ENCODE assay signal across 12 mouse cellular contexts in genomic region chr2:128388883-128389470, GRCm38 (mm10).
A peak's percentile ranks its signal among the peaks of the same experiment; 100 is the strongest.
DNase-seq lines count a peak whose midpoint lies in the region; ATAC-seq lines count a peak whose summit lies in the region.
"Had no signal": no experiment of that assay in that cellular context is flagged by ENCODE, and none has a peak within 500 bp of the region (broad histone marks: within the 10 kb centered on the region; RNA-seq: fewer than 3 reads in every experiment).

No protein-coding gene starts in this region.

- no peak overlapping the region for H3K4me2 ChIP-seq in kidney, embryonic 14.5 days (replicated peaks; ENCODE audit: low read depth, low read length)
- no peak overlapping the region for H3K4me2 ChIP-seq in midbrain, embryonic 16.5 days (ENCODE audit: low read length)

- no peak overlapping the region for H3K9ac ChIP-seq in kidney, embryonic 14.5 days (ENCODE audit: low read depth, low read length)
- no peak overlapping the region for H3K9ac ChIP-seq in midbrain, embryonic 16.5 days (ENCODE audit: low read depth, low read length)
- H3K9ac ChIP-seq: liver, embryonic 14.5 days had no signal

- no peaks in the 10 kb centered on the region for H3K36me3 ChIP-seq in kidney, embryonic 14.5 days (ENCODE audit: control insufficient read depth, insufficient read depth, low read length)
- no peaks in the 10 kb centered on the region for H3K36me3 ChIP-seq in midbrain, embryonic 10.5 days
- H3K36me3 ChIP-seq in midbrain, embryonic 16.5 days (ENCODE audit: control insufficient read depth, insufficient read depth, low read length): no peaks in the 10 kb centered on the region

- ATAC-seq in kidney, embryonic 14.5 days (ENCODE audit: low FRiP score, low TSS enrichment): no peak
- no peak for ATAC-seq in midbrain, embryonic 16.5 days
- ATAC-seq: forebrain, embryonic 16.5 days had no signal

- H3K4me3 ChIP-seq in kidney, embryonic 14.5 days (ENCODE audit: low read length): no peak overlapping the region
- no peak overlapping the region for H3K4me3 ChIP-seq in midbrain, embryonic 10.5 days
- H3K4me3 ChIP-seq in midbrain, embryonic 16.5 days (ENCODE audit: low read depth, low read length): no peak overlapping the region

- peak; percentile 56 to 65 for DNase-seq in cerebellum, postnatal 10 days
- DNase-seq in cerebellum, postnatal 36 days: no peak
- DNase-seq in kidney, postnatal 25 days: peak; percentile 54 to 70
- peak; percentile 16 for DNase-seq in midbrain, embryonic 10.5 days (ENCODE audit: low spot score)
- peak; percentile 53 for DNase-seq in induced T-regulatory cell, adult 2 months (ENCODE audit: low read depth)
- no peak for DNase-seq in right cerebral cortex, postnatal 14 days
- DNase-seq: thymus, adult 2 months had no signal

- H3K4me1 ChIP-seq in kidney, embryonic 14.5 days (ENCODE audit: control insufficient read depth, insufficient read depth, low read length): peaks cover 21% of the 10 kb centered on the region
- peaks cover 66% of the 10 kb centered on the region for H3K4me1 ChIP-seq in midbrain, embryonic 10.5 days
- peaks cover 10% of the 10 kb centered on the region for H3K4me1 ChIP-seq in midbrain, embryonic 16.5 days (ENCODE audit: control insufficient read depth, insufficient read depth, low read length)

- H3K9me3 ChIP-seq in kidney, embryonic 14.5 days (ENCODE audit: control insufficient read depth, low read length): no peaks in the 10 kb centered on the region
- H3K9me3 ChIP-seq in midbrain, embryonic 10.5 days (replicated peaks): no peaks in the 10 kb centered on the region
- no peaks in the 10 kb centered on the region for H3K9me3 ChIP-seq in midbrain, embryonic 16.5 days (replicated peaks; ENCODE audit: control insufficient read depth, low read length, poor library complexity, severe bottlenecking)

- 19% methylated on average over 7 of the region's 7 CpGs for WGBS in kidney, embryonic 14.5 days
- WGBS in midbrain, embryonic 10.5 days: 31% methylated on average over 7 of the region's 7 CpGs
- 9% methylated on average over 7 of the region's 7 CpGs for WGBS in midbrain, embryonic 16.5 days

- H3K27me3 ChIP-seq in kidney, embryonic 14.5 days (ENCODE audit: control insufficient read depth, insufficient read depth, low read length): no peaks in the 10 kb centered on the region
- H3K27me3 ChIP-seq in midbrain, embryonic 10.5 days (ENCODE audit: low read depth, poor library complexity, severe bottlenecking): peaks cover 10% of the 10 kb centered on the region
- peaks cover 9% of the 10 kb centered on the region for H3K27me3 ChIP-seq in midbrain, embryonic 16.5 days (ENCODE audit: control insufficient read depth, insufficient read depth, low read depth, low read length)

- no peak overlapping the region for H3K27ac ChIP-seq in kidney, embryonic 14.5 days (ENCODE audit: low read depth, low read length)
- no peak overlapping the region for H3K27ac ChIP-seq in midbrain, embryonic 10.5 days (replicated peaks)
- no peak overlapping the region for H3K27ac ChIP-seq in midbrain, embryonic 16.5 days (ENCODE audit: low read length)
- H3K27ac ChIP-seq: kidney, postnatal 0 days; liver, embryonic 14.5 days had no signal

Comparison
In these comparisons a context has a peak if more than half of its experiments do, and no peak if none do; other contexts are left out.
1. DNase-seq: peak in cerebellum, postnatal 10 days (2 of 2), kidney, postnatal 25 days (2 of 2), midbrain, embryonic 10.5 days (single experiment) and induced T-regulatory cell, adult 2 months (single experiment); none in cerebellum, postnatal 36 days (0 of 2) and right cerebral cortex, postnatal 14 days (single experiment).